Mouse (Mus musculus): ENCODE results near the gene Sh3rf3.

GRCm38 (mm10) chr10:59182306-59182705 lies 369.1 kb downstream of the Sh3rf3 start:
- TF ChIP-seq CTCF (conservative IDR thresholded peaks at IDR 0.05; ENCODE audit: low read length) = no peak
- TF ChIP-seq POU5F1 (IDR thresholded peaks at IDR 0.05; ENCODE audit: borderline replicate concordance, low read length) = no peak

All from E14TG2a.4 (cell line).